Mouse (Mus musculus) MEL (cell line): ENCODE results near the gene Calm5. TPM values are rescaled to one million over a fixed set of nuclear protein-coding genes. Genes with fewer than 3 reads are reported as not detected.
A peak's percentile ranks its signal among the peaks of the same experiment; 100 is the strongest.

Experiments
- DNase-seq: peaks from one replicate; pipeline ENCODE4 v3.0.0; 2011; ENCODE audit warnings: low read depth, low spot score
- H3K27ac ChIP-seq: 2 replicates; pipeline ENCODE4 v1.5.1; 2012; ENCODE audit warnings: low read depth, mild to moderate bottlenecking, control low read depth, low read length, moderate library complexity; ENCODE audit not compliant: control insufficient read depth
- H3K27me3 ChIP-seq, 2 experiments: fragments of 150-350 bp in 1 of 2; sonication (generic) in 1 of 2; 2 replicates each; pipeline ENCODE4 v1.6.1; 2012; ENCODE audit warnings: low read length in 2 of 2, mild to moderate bottlenecking in 2 of 2, improper control_type of control experiment in 1 of 2, moderate library complexity in 1 of 2; ENCODE audit not compliant: insufficient read depth in 2 of 2, control insufficient read depth in 1 of 2
- H3K36me3 ChIP-seq, 2 experiments: 2 replicates each; pipeline ENCODE4 v1.6.1; 2012 to 2014; ENCODE audit warnings: low read length in 2 of 2, improper control_type of control experiment in 1 of 2, inconsistent platforms in 1 of 2, mild to moderate bottlenecking in 1 of 2; ENCODE audit not compliant: insufficient read depth in 2 of 2, control insufficient read depth in 1 of 2
- H3K4me1 ChIP-seq, 2 experiments: fragments of 150-350 bp in 1 of 2; sonication (generic) in 1 of 2; 2 replicates each; pipeline ENCODE4 v1.6.1; 2012; ENCODE audit warnings: low read length in 2 of 2, improper control_type of control experiment in 1 of 2, mild to moderate bottlenecking in 1 of 2; ENCODE audit not compliant: insufficient read depth in 2 of 2, control insufficient read depth in 1 of 2
- H3K4me3 ChIP-seq, 2 experiments: fragments of 150-350 bp in 1 of 2; sonication (generic) in 1 of 2; 2 replicates each; pipeline ENCODE4 v1.5.1; 2012; ENCODE audit warnings: low read depth in 2 of 2, low read length in 2 of 2, mild to moderate bottlenecking in 2 of 2, moderate library complexity in 2 of 2, control low read depth in 1 of 2, improper control_type of control experiment in 1 of 2; ENCODE audit not compliant: control insufficient read depth in 1 of 2, insufficient read depth in 1 of 2
- H3K79me2 ChIP-seq: 2 replicates; pipeline ENCODE4 v1.6.1; 2012; ENCODE audit warnings: mild to moderate bottlenecking, low read length, moderate library complexity; ENCODE audit not compliant: control insufficient read depth, poor library complexity, insufficient read depth
- H3K9ac ChIP-seq: 2 replicates; pipeline ENCODE4 v1.6.1; 2012; ENCODE audit warnings: low read depth, mild to moderate bottlenecking, control low read depth, low read length, moderate library complexity; ENCODE audit not compliant: control insufficient read depth, poor library complexity, severe bottlenecking
- H3K9me3 ChIP-seq: fragments of 150-350 bp; sonication (generic); replicated peaks from 2 replicates; pipeline ENCODE4 v1.6.1; 2012; ENCODE audit warnings: mild to moderate bottlenecking, low read length, improper control_type of control experiment, moderate library complexity; ENCODE audit not compliant: insufficient read depth
- BHLHE40 ChIP-seq: IDR thresholded peaks from 2 replicates; pipeline ENCODE4 v1.6.1; 2012; ENCODE audit warnings: low read depth, mild to moderate bottlenecking, inconsistent platforms, low read length, improper control_type of control experiment, borderline replicate concordance
- CHD1 ChIP-seq: IDR thresholded peaks from 2 replicates; pipeline ENCODE4 v1.6.1; 2012; ENCODE audit warnings: low read depth, mild to moderate bottlenecking, inconsistent platforms, low read length, improper control_type of control experiment
- E2F4 ChIP-seq: IDR thresholded peaks from 2 replicates; pipeline ENCODE4 v1.6.1; 2011; ENCODE audit warnings: low read depth, low read length, improper control_type of control experiment, borderline replicate concordance
- ELF1 ChIP-seq: IDR thresholded peaks from 2 replicates; pipeline ENCODE4 v1.6.1; 2014; ENCODE audit warnings: low read depth, mild to moderate bottlenecking, inconsistent platforms, low read length, improper control_type of control experiment, moderate library complexity
- ETS1 ChIP-seq: IDR thresholded peaks from 2 replicates; pipeline ENCODE4 v1.6.1; 2012; ENCODE audit warnings: low read depth, mild to moderate bottlenecking, inconsistent platforms, low read length, improper control_type of control experiment, moderate library complexity
- HCFC1 ChIP-seq: IDR thresholded peaks from 2 replicates; pipeline ENCODE4 v1.6.1; 2012; ENCODE audit warnings: low read depth, mild to moderate bottlenecking, inconsistent platforms, low read length, improper control_type of control experiment, moderate library complexity
- KAT2A ChIP-seq: conservative IDR thresholded peaks from 2 replicates; pipeline ENCODE4 v1.6.1; 2012; ENCODE audit warnings: low read depth, low read length, improper control_type of control experiment, inconsistent platforms
- MAFK ChIP-seq: IDR thresholded peaks from 2 replicates; pipeline ENCODE4 v1.6.1; 2011; ENCODE audit warnings: low read depth, mild to moderate bottlenecking, low read length, improper control_type of control experiment, borderline replicate concordance
- MAZ ChIP-seq: IDR thresholded peaks from 2 replicates; pipeline ENCODE4 v1.6.1; 2012; ENCODE audit warnings: low read depth, mild to moderate bottlenecking, inconsistent platforms, low read length, improper control_type of control experiment
- NELFE ChIP-seq: IDR thresholded peaks from 2 replicates; pipeline ENCODE4 v1.6.1; 2011; ENCODE audit warnings: low read depth, low read length, improper control_type of control experiment
- NRF1 ChIP-seq: IDR thresholded peaks from 2 replicates; pipeline ENCODE4 v1.6.1; 2014; ENCODE audit warnings: low read depth, mild to moderate bottlenecking, inconsistent platforms, low read length, improper control_type of control experiment, moderate library complexity; ENCODE audit not compliant: poor library complexity, insufficient read depth, severe bottlenecking
- RAD21 ChIP-seq: IDR thresholded peaks from 2 replicates; pipeline ENCODE4 v1.6.1; 2011; ENCODE audit warnings: mild to moderate bottlenecking, low read depth, low read length, improper control_type of control experiment
- SIN3A ChIP-seq: IDR thresholded peaks from 2 replicates; pipeline ENCODE4 v1.6.1; 2012; ENCODE audit warnings: low read length, improper control_type of control experiment, inconsistent platforms
- TAL1 ChIP-seq: IDR thresholded peaks from 2 replicates; pipeline ENCODE4 v1.6.1; 2012; ENCODE audit warnings: mild to moderate bottlenecking, inconsistent platforms, low read length, moderate library complexity, mixed read lengths
- TCF12 ChIP-seq: IDR thresholded peaks from 2 replicates; pipeline ENCODE4 v1.6.1; 2014; ENCODE audit warnings: low read depth, mild to moderate bottlenecking, inconsistent platforms, low read length, improper control_type of control experiment, moderate library complexity
- UBTF ChIP-seq: IDR thresholded peaks from 2 replicates; pipeline ENCODE4 v1.6.1; 2012; ENCODE audit warnings: low read depth, mild to moderate bottlenecking, inconsistent platforms, low read length, improper control_type of control experiment, moderate library complexity, borderline replicate concordance; ENCODE audit not compliant: insufficient read depth
- USF1 ChIP-seq: IDR thresholded peaks from 2 replicates; pipeline ENCODE4 v1.6.1; 2014; ENCODE audit warnings: low read depth, mild to moderate bottlenecking, inconsistent platforms, low read length, improper control_type of control experiment, moderate library complexity
- ZC3H11A ChIP-seq: IDR thresholded peaks from 2 replicates; pipeline ENCODE4 v1.6.1; 2012; ENCODE audit warnings: low read depth, mild to moderate bottlenecking, inconsistent platforms, low read length, improper control_type of control experiment
- ZKSCAN1 ChIP-seq: IDR thresholded peaks from 2 replicates; pipeline ENCODE4 v1.6.1; 2012; ENCODE audit warnings: low read depth, mild to moderate bottlenecking, inconsistent platforms, low read length, improper control_type of control experiment, moderate library complexity
- ZMIZ1 ChIP-seq: IDR thresholded peaks from 2 replicates; pipeline ENCODE4 v1.6.1; 2012; ENCODE audit warnings: low read depth, mild to moderate bottlenecking, inconsistent platforms, low read length, improper control_type of control experiment, moderate library complexity
- polyA plus RNA-seq, 2 experiments: library from polyadenylated mRNA; stranded (reverse) in 1 of 2; unstranded in 1 of 2; fragments of >175 nt in 1 of 2; fragments of >200 nt in 1 of 2; gene quantifications; 2 replicates each; pipeline versions ENCODE4 v1.2.1 to v1.2.4; 2012; ENCODE audit warnings: low replicate concordance in 2 of 2, low read depth in 1 of 2; ENCODE audit not compliant: insufficient read length in 2 of 2, insufficient read depth in 1 of 2, missing spikeins in 1 of 2
- total RNA-seq: library from RNA; depleted of rRNA; stranded (reverse); fragments of 300-350 nt; gene quantifications from 2 replicates; pipeline ENCODE4 v1.2.3, GENCODE M21; 2012

The Calm5 gene
- total and polyA plus RNA-seq, 3 experiments: not detected

DNA sequence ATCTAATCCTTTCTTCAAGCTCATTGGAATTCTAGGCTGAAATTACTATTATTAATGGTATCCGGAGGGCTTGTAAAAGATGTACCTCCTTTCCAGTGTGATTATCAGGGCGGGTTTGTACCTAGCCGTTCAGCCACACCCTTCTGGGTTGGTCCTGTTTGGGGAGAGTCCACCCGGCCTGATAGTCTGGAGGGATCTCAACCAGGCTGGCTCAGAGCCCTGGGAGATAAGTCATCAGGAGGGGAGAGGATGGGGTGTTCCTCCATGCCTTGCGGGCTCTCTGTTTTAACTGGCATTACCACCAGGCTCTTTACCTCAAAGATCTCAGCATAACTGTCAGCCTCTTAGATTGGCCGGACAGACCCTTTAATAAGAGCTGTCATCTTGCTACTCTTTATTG lies 13.2 kb downstream of the Calm5 start (continued):
- TF ChIP-seq ZC3H11A (no peak), CHD1 (0 out of 2 replicates have a peak, but pooled peaks have one; percentile 30), ZMIZ1 (0 out of 2 replicates have a peak, but pooled peaks have one; percentile 18), RAD21 (no peak), ELF1 (no peak), TAL1 (no peak)
- TF ChIP-seq, all 39 proteins: peak for 11

GRCm38 (mm10) chr13:3869901-3870300 lies 15.9 kb downstream of the Calm5 start:
- Histone ChIP-seq H3K36me3 (peaks cover 0 to 32% of the 10 kb centered on the region in 2 experiments; a peak in 2 of 4 replicates), H3K27ac (no peak overlapping the region), H3K4me3 (no peak overlapping the region), H3K9ac (no peak overlapping the region), H3K27me3 (no peaks in the 10 kb centered on the region), H3K79me2 (no peaks in the 10 kb centered on the region; the same call in 1 of the 2 replicates), H3K4me1 (peaks cover 11 to 35% of the 10 kb centered on the region in 2 experiments), H3K9me3 (no peaks in the 10 kb centered on the region)
- TF ChIP-seq MAZ: no peak
- TF ChIP-seq MAFK: no peak
- no peak for TF ChIP-seq USF1
- TF ChIP-seq E2F4: no peak
- TF ChIP-seq SIN3A: no peak
- TF ChIP-seq BHLHE40: no peak
- TF ChIP-seq KAT2A: no peak
- no peak for TF ChIP-seq RAD21
- no peak for TF ChIP-seq HCFC1
- no peak for TF ChIP-seq UBTF
- TF ChIP-seq ETS1: no peak
- no peak for TF ChIP-seq NELFE
- no peak for TF ChIP-seq NRF1
- TF ChIP-seq TCF12: no peak
- TF ChIP-seq ZKSCAN1: no peak
- TF ChIP-seq ZMIZ1: no peak
- DNase-seq: no peak
